Mouse (Mus musculus) heart, embryonic 13.5 days (tissue): Measurements from ENCODE around the gene Arhgap45. TPM values are rescaled to one million over a fixed set of nuclear protein-coding genes. Genes with fewer than 3 reads are reported as not detected.

Experiments used
- ATAC-seq: fragments of 200-750 bp; cut with Nextera tagmentation; 2 replicates; pipeline ENCODE4 v1.8.0; 2017; ENCODE audit warnings: moderate TSS enrichment; ENCODE audit not compliant: insufficient number of reproducible peaks, low FRiP score, low TSS enrichment; ENCODE audit errors: extremely low read depth
- H3K27ac ChIP-seq: fragments of 300-500 bp; sonication (generic); replicated peaks from 2 replicates; pipeline ENCODE4 v1.5.1; 2015; ENCODE audit warnings: moderate library complexity, mild to moderate bottlenecking, inconsistent platforms
- H3K27me3 ChIP-seq: fragments of 300-500 bp; sonication (generic); replicated peaks from 2 replicates; pipeline ENCODE4 v1.6.1; 2015; ENCODE audit warnings: mild to moderate bottlenecking, inconsistent platforms
- H3K36me3 ChIP-seq: fragments of 300-500 bp; sonication (generic); 2 replicates; pipeline ENCODE4 v1.6.1; 2015; ENCODE audit warnings: mild to moderate bottlenecking, inconsistent platforms
- H3K4me1 ChIP-seq: fragments of 300-500 bp; sonication (generic); 2 replicates; pipeline ENCODE4 v1.6.1; 2015; ENCODE audit warnings: inconsistent platforms
- H3K4me2 ChIP-seq: fragments of 300-500 bp; sonication (generic); 2 replicates; pipeline ENCODE4 v1.6.1; 2015; ENCODE audit warnings: inconsistent platforms, mild to moderate bottlenecking, moderate library complexity
- H3K4me3 ChIP-seq: fragments of 300-500 bp; sonication (generic); 2 replicates; pipeline ENCODE4 v1.5.1; 2015; ENCODE audit warnings: moderate library complexity, mild to moderate bottlenecking, inconsistent platforms
- H3K9ac ChIP-seq: fragments of 300-500 bp; sonication (generic); 2 replicates; pipeline ENCODE4 v1.6.1; 2015; ENCODE audit warnings: inconsistent platforms, mild to moderate bottlenecking, moderate library complexity
- H3K9me3 ChIP-seq: fragments of 300-500 bp; sonication (generic); 2 replicates; pipeline ENCODE4 v1.6.1; 2016; ENCODE audit warnings: inconsistent platforms
- WGBS: fragments of 180-500 bp; shearing (Covaris S2); methylation state at CpG from one replicate; pipeline ENCODE4 v1.1.7; 2015; ENCODE audit warnings: mixed read lengths; 5-methylcytosine and 5-hydroxymethylcytosine counted together
- polyA plus RNA-seq: library from polyadenylated mRNA; unstranded; fragments of >200 nt; fragmentation: Nextera tagmentation; extraction: Ambion mirVana; gene quantifications from 2 replicates; pipeline ENCODE4 v1.2.1, GENCODE M21; 2015

Arhgap45 gene
- polyA plus RNA-seq, 1 experiment from 2014 or later, result 6.5 TPM

GRCm38 (mm10) chr10:79977324-79977723, 39.1 kb upstream of the Arhgap45 start:
- peaks cover 60% of the 10 kb centered on the region for H3K36me3 ChIP-seq
- WGBS, result 85% methylated on average over 28 of the region's 28 CpGs
- no peak overlapping the region for H3K27ac ChIP-seq
- ATAC-seq, result no peak
- H3K27me3 ChIP-seq, result peaks cover 14% of the 10 kb centered on the region
- H3K4me2 ChIP-seq, result no peak overlapping the region
- H3K4me3 ChIP-seq, result no peak overlapping the region
- peaks cover 32% of the 10 kb centered on the region for H3K4me1 ChIP-seq
- 0 out of 2 replicates have a peak, but pooled peaks cover 10% of the 10 kb centered on the region for H3K9me3 ChIP-seq
- no peak overlapping the region for H3K9ac ChIP-seq

- H3K4me1 ChIP-seq, result peaks cover 35% of the 10 kb centered on the region
- 0 out of 2 replicates have a peak, but pooled peaks cover 10% of the 10 kb centered on the region for H3K9me3 ChIP-seq
- H3K27me3 ChIP-seq, result peaks cover 7% of the 10 kb centered on the region; the same call in 1 of the 2 replicates
- no peak overlapping the region for H3K9ac ChIP-seq
- H3K4me2 ChIP-seq, result no peak overlapping the region
- no peak overlapping the region for H3K4me3 ChIP-seq
- ATAC-seq, result no peak
- WGBS, result 95% methylated on average over 21 of the region's 21 CpGs
- H3K27ac ChIP-seq, result no peak overlapping the region
- peaks cover 60% of the 10 kb centered on the region for H3K36me3 ChIP-seq
Observed at GRCm38 (mm10) chr10:79978061-79978460, 38.4 kb upstream of the Arhgap45 start.

- peaks cover 54% of the 10 kb centered on the region for H3K36me3 ChIP-seq
- H3K9me3 ChIP-seq, result 0 out of 2 replicates have a peak, but pooled peaks cover 10% of the 10 kb centered on the region
- no peak for ATAC-seq
- H3K4me1 ChIP-seq, result peaks cover 39% of the 10 kb centered on the region
- no peak overlapping the region for H3K4me3 ChIP-seq
- no peak overlapping the region for H3K4me2 ChIP-seq
- 86% methylated on average over 22 of the region's 22 CpGs for WGBS
- H3K27me3 ChIP-seq, result no peaks in the 10 kb centered on the region
- peak overlapping the region; percentile 6; the same call in 1 of the 2 replicates for H3K27ac ChIP-seq
- H3K9ac ChIP-seq, result peak overlapping the region; percentile 12
Observed at GRCm38 (mm10) chr10:79979401-79980155, 36.9 kb upstream of the Arhgap45 start.

GRCm38 (mm10) chr10:79983205-79983604, 33.2 kb upstream of the Arhgap45 start:
- no peak for ATAC-seq
- H3K4me2 ChIP-seq, result peak overlapping the region; percentile 96
- H3K4me1 ChIP-seq, result peaks cover 62% of the 10 kb centered on the region
- peak overlapping the region; percentile 95 for H3K27ac ChIP-seq
- H3K4me3 ChIP-seq, result peak overlapping the region; percentile 84
- H3K27me3 ChIP-seq, result no peaks in the 10 kb centered on the region
- H3K9ac ChIP-seq, result peak overlapping the region; percentile 96
- H3K9me3 ChIP-seq, result no peaks in the 10 kb centered on the region
- H3K36me3 ChIP-seq, result peaks cover 20% of the 10 kb centered on the region
- WGBS, result 68% methylated on average over 5 of the region's 5 CpGs

GRCm38 (mm10) chr10:79983670-79984069, 32.8 kb upstream of the Arhgap45 start:
- Histone ChIP-seq H3K4me1 (peaks cover 62% of the 10 kb centered on the region), H3K9ac (peak overlapping the region; percentile 96), H3K36me3 (peaks cover 15% of the 10 kb centered on the region), H3K27ac (peak overlapping the region; percentile 95), H3K4me3 (peak overlapping the region; percentile 84), H3K4me2 (peak overlapping the region; percentile 96), H3K27me3 (no peaks in the 10 kb centered on the region), H3K9me3 (no peaks in the 10 kb centered on the region)
- under 1% methylated on average over 21 of the region's 21 CpGs for WGBS
- ATAC-seq, result no peak

- Histone ChIP-seq H3K9ac (peak within 1 kb of the TSS; percentile 96), H3K4me3 (peak within 1 kb of the TSS; percentile 84), H3K4me1 (peaks cover 66% of the 10 kb centered on the region), H3K4me2 (peak within 1 kb of the TSS; percentile 96), H3K36me3 (peaks cover 9% of the 10 kb centered on the region), H3K27ac (peak within 1 kb of the TSS; percentile 95), H3K27me3 (no peaks in the 10 kb centered on the region), H3K9me3 (no peaks in the 10 kb centered on the region)
- WGBS, result under 1% methylated on average over 44 of the region's 49 CpGs
- peak; percentile 53 for ATAC-seq
Observed at GRCm38 (mm10) chr10:79984195-79984816, 32.1 kb upstream of the Arhgap45 start, which contains the start of gene Tmem259. Gene Tmem259 (minus strand): TSS chr10:79984330.

- WGBS, result under 1% methylated on average over 22 of the region's 22 CpGs
- Histone ChIP-seq H3K27me3 (no peaks in the 10 kb centered on the region), H3K4me3 (peak overlapping the region; percentile 84), H3K9me3 (no peaks in the 10 kb centered on the region), H3K9ac (peak overlapping the region; percentile 96), H3K36me3 (peaks cover 5% of the 10 kb centered on the region; the same call in 1 of the 2 replicates), H3K4me2 (peak overlapping the region; percentile 96), H3K27ac (peak overlapping the region; percentile 95), H3K4me1 (peaks cover 68% of the 10 kb centered on the region)
- peak; percentile 90 for ATAC-seq
Observed at GRCm38 (mm10) chr10:79984871-79985270, 31.6 kb upstream of the Arhgap45 start.

- Histone ChIP-seq H3K27ac (peak overlapping the region; percentile 95), H3K4me2 (peak overlapping the region; percentile 96), H3K36me3 (peaks cover 5% of the 10 kb centered on the region), H3K27me3 (no peaks in the 10 kb centered on the region), H3K4me1 (peaks cover 66% of the 10 kb centered on the region), H3K9me3 (no peaks in the 10 kb centered on the region), H3K9ac (peak overlapping the region; percentile 94), H3K4me3 (peak overlapping the region; percentile 84)
- 2% methylated on average over 35 of the region's 35 CpGs for WGBS
- ATAC-seq, result no peak
Observed at GRCm38 (mm10) chr10:79985334-79986231, 30.9 kb upstream of the Arhgap45 start.

- H3K27ac ChIP-seq, result peak overlapping the region; percentile 95
- no peaks in the 10 kb centered on the region for H3K9me3 ChIP-seq
- peak overlapping the region; percentile 94 for H3K9ac ChIP-seq
- peak overlapping the region; percentile 84 for H3K4me3 ChIP-seq
- peak overlapping the region; percentile 96 for H3K4me2 ChIP-seq
- H3K36me3 ChIP-seq, result peaks cover 10% of the 10 kb centered on the region
- H3K27me3 ChIP-seq, result no peaks in the 10 kb centered on the region
- peaks cover 65% of the 10 kb centered on the region for H3K4me1 ChIP-seq
- ATAC-seq, result no peak
- 21% methylated on average over 6 of the region's 6 CpGs for WGBS
Observed at GRCm38 (mm10) chr10:79986232-79986878, 30.1 kb upstream of the Arhgap45 start.

GRCm38 (mm10) chr10:79986963-79987362, 29.5 kb upstream of the Arhgap45 start:
- peak overlapping the region; percentile 94 for H3K9ac ChIP-seq
- 5% methylated on average over 11 of the region's 11 CpGs for WGBS

More at GRCm38 (mm10) chr10:79986963-79987362, 29.5 kb upstream of the Arhgap45 start:
- Histone ChIP-seq H3K27ac (peak overlapping the region; percentile 95), H3K4me1 (peaks cover 59% of the 10 kb centered on the region), H3K9me3 (no peaks in the 10 kb centered on the region), H3K27me3 (no peaks in the 10 kb centered on the region), H3K4me2 (peak overlapping the region; percentile 96), H3K4me3 (peak overlapping the region; percentile 84), H3K36me3 (peaks cover 14% of the 10 kb centered on the region)
- ATAC-seq, result no peak
